Mouse (Mus musculus): ENCODE measurements around the gene Htr3b. TPM values are rescaled to one million over a fixed set of nuclear protein-coding genes. Genes with fewer than 3 reads are reported as not detected.
A peak's percentile ranks its signal among the peaks of the same experiment; 100 is the strongest.

The Htr3b gene
- total and polyA plus RNA-seq, 2 experiments from 2014 or later, result 0.10 TPM; not detected in 1

GRCm38 (mm10) chr9:48928781-48929180 is 36.0 kb downstream of the Htr3b start:
- no peaks in the 10 kb centered on the region for H3K9me3 ChIP-seq (ENCODE audit: low read length)
- H3K9ac ChIP-seq, result no peak overlapping the region
- ATAC-seq (peak; percentile 60), DNase-seq (no peak)
- no peaks in the 10 kb centered on the region for H3K36me3 ChIP-seq (ENCODE audit: insufficient read depth)
- H3K4me2 ChIP-seq (ENCODE audit: low read depth), result no peak overlapping the region
- no peaks in the 10 kb centered on the region for H3K4me1 ChIP-seq (ENCODE audit: insufficient read depth)
- no peak overlapping the region for H3K4me3 ChIP-seq (ENCODE audit: low read depth, low read length)
- no peak for TF ChIP-seq CTCF (IDR thresholded peaks at IDR 0.05; ENCODE audit: low read depth)
- no peaks in the 10 kb centered on the region; the same call in 1 of the 2 replicates for H3K27me3 ChIP-seq (ENCODE audit: insufficient read depth, low read length)
- 40% methylated on average over 3 of the region's 3 CpGs for WGBS
- H3K27ac ChIP-seq (ENCODE audit: low read depth, low read length), result no peak overlapping the region

GRCm38 (mm10) chr9:48916011-48916788 is 48.6 kb downstream of the Htr3b start:
- DNase-seq, result peak; percentile 36
- Histone ChIP-seq H3K36me3 (ENCODE audit: insufficient read depth) (no peaks in the 10 kb centered on the region), H3K27ac (ENCODE audit: low read depth, low read length) (no peak overlapping the region), H3K27me3 (ENCODE audit: insufficient read depth, low read length) (no peaks in the 10 kb centered on the region), H3K4me3 (ENCODE audit: low read depth, low read length) (no peak overlapping the region), H3K4me1 (ENCODE audit: insufficient read depth) (0 out of 2 replicates have a peak, but pooled peaks cover under 1% of the 10 kb centered on the region), H3K9me3 (ENCODE audit: low read length) (no peaks in the 10 kb centered on the region), H3K9ac (no peak overlapping the region), H3K4me2 (ENCODE audit: low read depth) (no peak overlapping the region)
- WGBS, result 36% methylated on average over 18 of the region's 18 CpGs
- no peak for TF ChIP-seq CTCF (IDR thresholded peaks at IDR 0.05; ENCODE audit: low read depth)
- ATAC-seq, result no peak; the same call in 1 of the 2 replicates

GRCm38 (mm10) chr9:48910885-48911537 is 53.8 kb downstream of the Htr3b start, which contains the start of gene Htr3a:
Gene Htr3a (minus strand): TSS chr9:48911099.
- no peaks in the 10 kb centered on the region for H3K27me3 ChIP-seq (ENCODE audit: insufficient read depth, low read length)
- peaks cover 7% of the 10 kb centered on the region; the same call in 1 of the 2 replicates for H3K4me1 ChIP-seq (ENCODE audit: insufficient read depth)
- peak; percentile 79 for DNase-seq
- 0 out of 2 replicates have a peak within 1 kb of the TSS, but pooled peaks have one; percentile 15 for H3K27ac ChIP-seq (ENCODE audit: low read depth, low read length)
- H3K9me3 ChIP-seq (ENCODE audit: low read length), result no peaks in the 10 kb centered on the region
- H3K36me3 ChIP-seq (ENCODE audit: insufficient read depth), result no peaks in the 10 kb centered on the region
- no peak within 1 kb of the TSS for H3K9ac ChIP-seq
- peak; percentile 93 for ATAC-seq
- TF ChIP-seq CTCF (IDR thresholded peaks at IDR 0.05; ENCODE audit: low read depth), result no peak
- no peak within 1 kb of the TSS for H3K4me2 ChIP-seq (ENCODE audit: low read depth)
- WGBS, result 5% methylated on average over 9 of the region's 9 CpGs
- no peak within 1 kb of the TSS for H3K4me3 ChIP-seq (ENCODE audit: low read depth, low read length)

GRCm38 (mm10) chr9:48904421-48904820 is 60.4 kb downstream of the Htr3b start:
- TF ChIP-seq CTCF (IDR thresholded peaks at IDR 0.05; ENCODE audit: low read depth), result no peak
- Histone ChIP-seq H3K4me2 (ENCODE audit: low read depth) (no peak overlapping the region), H3K36me3 (ENCODE audit: insufficient read depth) (no peaks in the 10 kb centered on the region), H3K27ac (ENCODE audit: low read depth, low read length) (no peak overlapping the region), H3K4me3 (ENCODE audit: low read depth, low read length) (no peak overlapping the region), H3K9me3 (ENCODE audit: low read length) (no peaks in the 10 kb centered on the region), H3K4me1 (ENCODE audit: insufficient read depth) (no peaks in the 10 kb centered on the region), H3K27me3 (ENCODE audit: insufficient read depth, low read length) (no peaks in the 10 kb centered on the region), H3K9ac (no peak overlapping the region)
- 94% methylated on average over 5 of the region's 5 CpGs for WGBS
- no peak for ATAC-seq
- no peak for DNase-seq

- 51% methylated on average over 2 of the region's 2 CpGs for WGBS
- Histone ChIP-seq H3K9ac (no peak overlapping the region), H3K9me3 (ENCODE audit: low read length) (no peaks in the 10 kb centered on the region), H3K36me3 (ENCODE audit: insufficient read depth) (no peaks in the 10 kb centered on the region), H3K4me3 (ENCODE audit: low read depth, low read length) (no peak overlapping the region), H3K27me3 (ENCODE audit: insufficient read depth, low read length) (no peaks in the 10 kb centered on the region), H3K27ac (ENCODE audit: low read depth, low read length) (0 out of 2 replicates have a peak overlapping the region, but pooled peaks have one; percentile 5), H3K4me2 (ENCODE audit: low read depth) (no peak overlapping the region), H3K4me1 (ENCODE audit: insufficient read depth) (no peaks in the 10 kb centered on the region)
- TF ChIP-seq CTCF (IDR thresholded peaks at IDR 0.05; ENCODE audit: low read depth), result no peak
- DNase-seq (no peak), ATAC-seq (no peak)
Observed at GRCm38 (mm10) chr9:48903766-48904165, 61.0 kb downstream of the Htr3b start.

- no peak for DNase-seq
- Histone ChIP-seq H3K4me3 (ENCODE audit: low read depth, low read length) (no peak overlapping the region), H3K27ac (ENCODE audit: low read depth, low read length) (no peak overlapping the region), H3K4me2 (ENCODE audit: low read depth) (no peak overlapping the region), H3K9me3 (ENCODE audit: low read length) (no peaks in the 10 kb centered on the region), H3K27me3 (ENCODE audit: insufficient read depth, low read length) (peaks cover 7% of the 10 kb centered on the region; the same call in 1 of the 2 replicates), H3K4me1 (ENCODE audit: insufficient read depth) (no peaks in the 10 kb centered on the region), H3K9ac (no peak overlapping the region), H3K36me3 (ENCODE audit: insufficient read depth) (no peaks in the 10 kb centered on the region)
- TF ChIP-seq CTCF (IDR thresholded peaks at IDR 0.05; ENCODE audit: low read depth), result no peak
- WGBS, result 37% methylated on average over 8 of the region's 8 CpGs
- ATAC-seq, result no peak
Observed at GRCm38 (mm10) chr9:48898551-48898950, 66.2 kb downstream of the Htr3b start.
